Mouse (Mus musculus) MEL (cell line): ENCODE data around the gene Zfp90. TPM values are rescaled to one million over a fixed set of nuclear protein-coding genes. Genes with fewer than 3 reads are reported as not detected.

ENCODE experiments used
- DNase-seq: peaks from one replicate; pipeline ENCODE4 v3.0.0; 2011; ENCODE audit warnings: low read depth, low spot score
- H3K27ac ChIP-seq: 2 replicates; pipeline ENCODE4 v1.5.1; 2012; ENCODE audit warnings: low read depth, mild to moderate bottlenecking, control low read depth, low read length, moderate library complexity; ENCODE audit not compliant: control insufficient read depth
- H3K27me3 ChIP-seq, 2 experiments: fragments of 150-350 bp in 1 of 2; sonication (generic) in 1 of 2; 2 replicates each; pipeline ENCODE4 v1.6.1; 2012; ENCODE audit warnings: low read length in 2 of 2, mild to moderate bottlenecking in 2 of 2, improper control_type of control experiment in 1 of 2, moderate library complexity in 1 of 2; ENCODE audit not compliant: insufficient read depth in 2 of 2, control insufficient read depth in 1 of 2
- H3K36me3 ChIP-seq, 2 experiments: 2 replicates each; pipeline ENCODE4 v1.6.1; 2012 to 2014; ENCODE audit warnings: low read length in 2 of 2, improper control_type of control experiment in 1 of 2, inconsistent platforms in 1 of 2, mild to moderate bottlenecking in 1 of 2; ENCODE audit not compliant: insufficient read depth in 2 of 2, control insufficient read depth in 1 of 2
- H3K4me1 ChIP-seq, 2 experiments: fragments of 150-350 bp in 1 of 2; sonication (generic) in 1 of 2; 2 replicates each; pipeline ENCODE4 v1.6.1; 2012; ENCODE audit warnings: low read length in 2 of 2, improper control_type of control experiment in 1 of 2, mild to moderate bottlenecking in 1 of 2; ENCODE audit not compliant: insufficient read depth in 2 of 2, control insufficient read depth in 1 of 2
- H3K4me3 ChIP-seq, 2 experiments: fragments of 150-350 bp in 1 of 2; sonication (generic) in 1 of 2; 2 replicates each; pipeline ENCODE4 v1.5.1; 2012; ENCODE audit warnings: low read depth in 2 of 2, low read length in 2 of 2, mild to moderate bottlenecking in 2 of 2, moderate library complexity in 2 of 2, control low read depth in 1 of 2, improper control_type of control experiment in 1 of 2; ENCODE audit not compliant: control insufficient read depth in 1 of 2, insufficient read depth in 1 of 2
- H3K79me2 ChIP-seq: 2 replicates; pipeline ENCODE4 v1.6.1; 2012; ENCODE audit warnings: mild to moderate bottlenecking, low read length, moderate library complexity; ENCODE audit not compliant: control insufficient read depth, poor library complexity, insufficient read depth
- H3K9ac ChIP-seq: 2 replicates; pipeline ENCODE4 v1.6.1; 2012; ENCODE audit warnings: low read depth, mild to moderate bottlenecking, control low read depth, low read length, moderate library complexity; ENCODE audit not compliant: control insufficient read depth, poor library complexity, severe bottlenecking
- H3K9me3 ChIP-seq: fragments of 150-350 bp; sonication (generic); replicated peaks from 2 replicates; pipeline ENCODE4 v1.6.1; 2012; ENCODE audit warnings: mild to moderate bottlenecking, low read length, improper control_type of control experiment, moderate library complexity; ENCODE audit not compliant: insufficient read depth
- BHLHE40 ChIP-seq: IDR thresholded peaks from 2 replicates; pipeline ENCODE4 v1.6.1; 2012; ENCODE audit warnings: low read depth, mild to moderate bottlenecking, inconsistent platforms, low read length, improper control_type of control experiment, borderline replicate concordance
- CHD1 ChIP-seq: IDR thresholded peaks from 2 replicates; pipeline ENCODE4 v1.6.1; 2012; ENCODE audit warnings: low read depth, mild to moderate bottlenecking, inconsistent platforms, low read length, improper control_type of control experiment
- CHD2 ChIP-seq: IDR thresholded peaks from 2 replicates; pipeline ENCODE4 v1.6.1; 2011; ENCODE audit warnings: low read length, improper control_type of control experiment
- CTCF ChIP-seq, 3 experiments: IDR thresholded peaks in 2 of 3; conservative IDR thresholded peaks in 1 of 3; 2 replicates each; pipeline ENCODE4 v1.5.1; 2011 to 2012; ENCODE audit warnings: low read length in 3 of 3, low read depth in 2 of 3, mild to moderate bottlenecking in 2 of 3, improper control_type of control experiment in 1 of 3, inconsistent platforms in 1 of 3, mixed read lengths in 1 of 3, moderate library complexity in 1 of 3; ENCODE audit not compliant: control insufficient read depth in 1 of 3, insufficient read depth in 1 of 3, poor library complexity in 1 of 3, severe bottlenecking in 1 of 3
- ELF1 ChIP-seq: IDR thresholded peaks from 2 replicates; pipeline ENCODE4 v1.6.1; 2014; ENCODE audit warnings: low read depth, mild to moderate bottlenecking, inconsistent platforms, low read length, improper control_type of control experiment, moderate library complexity
- EP300 ChIP-seq, 2 experiments: IDR thresholded peaks; 2 replicates each; pipeline ENCODE4 v1.6.1; 2011; ENCODE audit warnings: improper control_type of control experiment in 2 of 2, low read length in 2 of 2, low read depth in 1 of 2, mild to moderate bottlenecking in 1 of 2
- GATA1 ChIP-seq: IDR thresholded peaks from 2 replicates; pipeline ENCODE4 v1.6.1; 2011; ENCODE audit warnings: low read depth, low read length, improper control_type of control experiment
- HCFC1 ChIP-seq: IDR thresholded peaks from 2 replicates; pipeline ENCODE4 v1.6.1; 2012; ENCODE audit warnings: low read depth, mild to moderate bottlenecking, inconsistent platforms, low read length, improper control_type of control experiment, moderate library complexity
- JUND ChIP-seq: IDR thresholded peaks from 2 replicates; pipeline ENCODE4 v1.6.1; 2011; ENCODE audit warnings: low read depth, mild to moderate bottlenecking, improper control_type of control experiment, low read length
- MAZ ChIP-seq: IDR thresholded peaks from 2 replicates; pipeline ENCODE4 v1.6.1; 2012; ENCODE audit warnings: low read depth, mild to moderate bottlenecking, inconsistent platforms, low read length, improper control_type of control experiment
- MEF2A ChIP-seq: IDR thresholded peaks from 2 replicates; pipeline ENCODE4 v1.6.1; 2014; ENCODE audit warnings: low read depth, mild to moderate bottlenecking, inconsistent platforms, low read length, improper control_type of control experiment; ENCODE audit not compliant: poor library complexity, insufficient replicate concordance, severe bottlenecking; ENCODE audit errors: extremely low read depth
- MYC ChIP-seq: IDR thresholded peaks from 2 replicates; pipeline ENCODE4 v1.6.1; 2011; ENCODE audit warnings: low read depth, mild to moderate bottlenecking, low read length, improper control_type of control experiment, moderate library complexity
- NELFE ChIP-seq: IDR thresholded peaks from 2 replicates; pipeline ENCODE4 v1.6.1; 2011; ENCODE audit warnings: low read depth, low read length, improper control_type of control experiment
- NRF1 ChIP-seq: IDR thresholded peaks from 2 replicates; pipeline ENCODE4 v1.6.1; 2014; ENCODE audit warnings: low read depth, mild to moderate bottlenecking, inconsistent platforms, low read length, improper control_type of control experiment, moderate library complexity; ENCODE audit not compliant: poor library complexity, insufficient read depth, severe bottlenecking
- POLR2A ChIP-seq, 2 experiments: IDR thresholded peaks; 2 replicates each; pipeline ENCODE4 v1.6.1; 2011 to 2012; ENCODE audit warnings: low read length in 2 of 2, mild to moderate bottlenecking in 2 of 2, control low read depth in 1 of 2, improper control_type of control experiment in 1 of 2, low read depth in 1 of 2, moderate library complexity in 1 of 2; ENCODE audit not compliant: control insufficient read depth in 1 of 2, insufficient read depth in 1 of 2, poor library complexity in 1 of 2
- POLR2AphosphoS2 ChIP-seq: IDR thresholded peaks from 2 replicates; pipeline ENCODE4 v1.6.1; 2011; ENCODE audit warnings: low read length, improper control_type of control experiment
- RCOR1 ChIP-seq: IDR thresholded peaks from 2 replicates; pipeline ENCODE4 v1.6.1; 2012; ENCODE audit warnings: low read depth, mild to moderate bottlenecking, inconsistent platforms, low read length, improper control_type of control experiment
- SMC3 ChIP-seq: IDR thresholded peaks from 2 replicates; pipeline ENCODE4 v1.6.1; 2011; ENCODE audit warnings: low read depth, low read length, improper control_type of control experiment
- TAL1 ChIP-seq: IDR thresholded peaks from 2 replicates; pipeline ENCODE4 v1.6.1; 2012; ENCODE audit warnings: mild to moderate bottlenecking, inconsistent platforms, low read length, moderate library complexity, mixed read lengths
- TBP ChIP-seq: IDR thresholded peaks from 2 replicates; pipeline ENCODE4 v1.8.0; 2011; ENCODE audit warnings: low read depth, low read length, improper control_type of control experiment
- TCF12 ChIP-seq: IDR thresholded peaks from 2 replicates; pipeline ENCODE4 v1.6.1; 2014; ENCODE audit warnings: low read depth, mild to moderate bottlenecking, inconsistent platforms, low read length, improper control_type of control experiment, moderate library complexity
- USF2 ChIP-seq, 2 experiments: IDR thresholded peaks; 2 replicates each; pipeline ENCODE4 v1.6.1; 2011 to 2012; ENCODE audit warnings: improper control_type of control experiment in 2 of 2, low read length in 2 of 2, borderline replicate concordance in 1 of 2, inconsistent platforms in 1 of 2, low read depth in 1 of 2, mild to moderate bottlenecking in 1 of 2; ENCODE audit not compliant: insufficient read depth in 1 of 2
- ZC3H11A ChIP-seq: IDR thresholded peaks from 2 replicates; pipeline ENCODE4 v1.6.1; 2012; ENCODE audit warnings: low read depth, mild to moderate bottlenecking, inconsistent platforms, low read length, improper control_type of control experiment
- ZKSCAN1 ChIP-seq: IDR thresholded peaks from 2 replicates; pipeline ENCODE4 v1.6.1; 2012; ENCODE audit warnings: low read depth, mild to moderate bottlenecking, inconsistent platforms, low read length, improper control_type of control experiment, moderate library complexity
- ZMIZ1 ChIP-seq: IDR thresholded peaks from 2 replicates; pipeline ENCODE4 v1.6.1; 2012; ENCODE audit warnings: low read depth, mild to moderate bottlenecking, inconsistent platforms, low read length, improper control_type of control experiment, moderate library complexity
- ZNF384 ChIP-seq: IDR thresholded peaks from 2 replicates; pipeline ENCODE4 v1.6.1; 2012; ENCODE audit warnings: low read depth, mild to moderate bottlenecking, inconsistent platforms, low read length, improper control_type of control experiment
- polyA plus RNA-seq, 2 experiments: library from polyadenylated mRNA; stranded (reverse) in 1 of 2; unstranded in 1 of 2; fragments of >175 nt in 1 of 2; fragments of >200 nt in 1 of 2; gene quantifications; 2 replicates each; pipeline versions ENCODE4 v1.2.1 to v1.2.4; 2012; ENCODE audit warnings: low replicate concordance in 2 of 2, low read depth in 1 of 2; ENCODE audit not compliant: insufficient read length in 2 of 2, insufficient read depth in 1 of 2, missing spikeins in 1 of 2
- total RNA-seq: library from RNA; depleted of rRNA; stranded (reverse); fragments of 300-350 nt; gene quantifications from 2 replicates; pipeline ENCODE4 v1.2.3, GENCODE M21; 2012

Gene Zfp90
- total and polyA plus RNA-seq, 3 experiments, result 2.6 to 3.9 TPM; not detected in 1

GRCm38 (mm10) chr8:106378501-106379048, 36.6 kb upstream of the Zfp90 start:
- no peak overlapping the region for H3K27ac ChIP-seq
- no peaks in the 10 kb centered on the region for H3K9me3 ChIP-seq
- H3K4me1 ChIP-seq, result no peaks in the 10 kb centered on the region
- H3K4me3 ChIP-seq, result no peak overlapping the region
- peaks cover 11 to 17% of the 10 kb centered on the region in 2 experiments for H3K27me3 ChIP-seq
- TF ChIP-seq ZKSCAN1, result no peak
- TF ChIP-seq USF2 (IDR thresholded peaks at IDR 0.05; ENCODE audit: borderline replicate concordance in 1 of 2, insufficient read depth in 1 of 2, low read depth in 1 of 2, low read length in 2 of 2), result no peak
- no peak for TF ChIP-seq CHD2
- TF ChIP-seq SMC3, result no peak
- TF ChIP-seq ZMIZ1, result no peak
- TF ChIP-seq MAZ, result no peak
- TF ChIP-seq NELFE, result no peak
- TF ChIP-seq ZC3H11A, result no peak
- TF ChIP-seq NRF1, result no peak
- TF ChIP-seq HCFC1, result no peak
- no peak for TF ChIP-seq CHD1
- no peak for TF ChIP-seq TBP
- no peak for TF ChIP-seq POLR2A (IDR thresholded peaks at IDR 0.05; ENCODE audit: control insufficient read depth in 1 of 2, insufficient read depth in 1 of 2, low read depth in 1 of 2, low read length in 2 of 2, poor library complexity in 1 of 2)
- TF ChIP-seq JUND, result no peak
- TF ChIP-seq, all 39 proteins: peak for 0
- H3K36me3 ChIP-seq, result no peaks in the 10 kb centered on the region
- no peak for DNase-seq
- no peak overlapping the region for H3K9ac ChIP-seq
- H3K79me2 ChIP-seq, result no peaks in the 10 kb centered on the region

- Histone ChIP-seq H3K27ac (no peak overlapping the region), H3K79me2 (no peaks in the 10 kb centered on the region), H3K4me1 (no peaks in the 10 kb centered on the region), H3K4me3 (no peak overlapping the region), H3K9ac (no peak overlapping the region), H3K9me3 (no peaks in the 10 kb centered on the region), H3K27me3 (peaks cover 14 to 19% of the 10 kb centered on the region in 2 experiments), H3K36me3 (no peaks in the 10 kb centered on the region)
- DNase-seq, result no peak
- TF ChIP-seq ZMIZ1 (no peak), TAL1 (no peak), SMC3 (no peak), ZC3H11A (no peak), BHLHE40 (no peak), MYC (no peak), NELFE (no peak), NRF1 (no peak), EP300 (IDR thresholded peaks at IDR 0.05; ENCODE audit: low read depth in 1 of 2, low read length in 2 of 2) (no peak), TCF12 (no peak), GATA1 (no peak), POLR2AphosphoS2 (no peak), CTCF (IDR thresholded peaks at IDR 0.05 in 2 of 3, conservative IDR thresholded peaks at IDR 0.05 in 1 of 3; ENCODE audit: control insufficient read depth in 1 of 3, insufficient read depth in 1 of 3, low read depth in 2 of 3, low read length in 3 of 3, poor library complexity in 1 of 3, severe bottlenecking in 1 of 3) (no peak), ZNF384 (no peak), ELF1 (no peak), RCOR1 (no peak), MEF2A (no peak)
These were observed 35.8 kb upstream of the Zfp90 start for GRCm38 (mm10) chr8:106379357-106379756.
